Mouse (Mus musculus) limb, embryonic 15.5 days (tissue): ENCODE results near the gene Tfdp2. TPM values are rescaled to one million over a fixed set of nuclear protein-coding genes. Genes with fewer than 3 reads are reported as not detected.
A peak's percentile ranks its signal among the peaks of the same experiment; 100 is the strongest.
"Not testable (repeated sequence)": the region's sequence is repeated elsewhere in the genome, so short reads cannot be mapped to it uniquely, and the experiment has no call there.

Source experiments
- ATAC-seq: fragments of 200-750 bp; cut with Nextera tagmentation; 2 replicates; pipeline ENCODE4 v1.8.0; 2017; ENCODE audit warnings: low read depth, moderate TSS enrichment; ENCODE audit not compliant: insufficient number of reproducible peaks, low FRiP score, low TSS enrichment
- H3K27ac ChIP-seq: fragments of 300-500 bp; sonication (generic); 2 replicates; pipeline ENCODE4 v1.5.1; 2015; ENCODE audit warnings: moderate library complexity, mild to moderate bottlenecking, inconsistent platforms
- H3K27me3 ChIP-seq: fragments of 300-500 bp; sonication (generic); 2 replicates; pipeline ENCODE4 v1.6.1; 2015; ENCODE audit warnings: inconsistent platforms
- H3K36me3 ChIP-seq: fragments of 300-500 bp; sonication (generic); 2 replicates; pipeline ENCODE4 v1.6.1; 2015; ENCODE audit warnings: inconsistent platforms
- H3K4me1 ChIP-seq: fragments of 300-500 bp; sonication (generic); 2 replicates; pipeline ENCODE4 v1.6.1; 2015; ENCODE audit warnings: inconsistent platforms
- H3K4me2 ChIP-seq: fragments of 300-500 bp; sonication (generic); 2 replicates; pipeline ENCODE4 v1.6.1; 2015; ENCODE audit warnings: mild to moderate bottlenecking, inconsistent platforms
- H3K4me3 ChIP-seq: fragments of 300-500 bp; sonication (generic); 2 replicates; pipeline ENCODE4 v1.5.1; 2015; ENCODE audit warnings: mild to moderate bottlenecking, inconsistent platforms
- H3K9ac ChIP-seq: fragments of 300-500 bp; sonication (generic); 2 replicates; pipeline ENCODE4 v1.6.1; 2015; ENCODE audit warnings: inconsistent platforms
- H3K9me3 ChIP-seq: fragments of 300-500 bp; sonication (generic); 2 replicates; pipeline ENCODE4 v1.6.1; 2016; ENCODE audit warnings: inconsistent platforms
- WGBS: fragments of 180-500 bp; shearing (Covaris S2); methylation state at CpG from one replicate; pipeline ENCODE4 v1.1.7; 2015; 5-methylcytosine and 5-hydroxymethylcytosine counted together
- polyA plus RNA-seq: library from polyadenylated mRNA; unstranded; fragments of >200 nt; fragmentation: Nextera tagmentation; extraction: Ambion mirVana; gene quantifications from 2 replicates; pipeline ENCODE4 v1.2.1, GENCODE M21; 2015

Tfdp2 gene
- 30.0 and 30.8 TPM in 2 replicates for polyA plus RNA-seq

- Histone ChIP-seq H3K9me3 (no peaks in the 10 kb centered on the region), H3K4me3 (peak within 1 kb of the TSS; percentile 87), H3K9ac (peak within 1 kb of the TSS; percentile 79), H3K4me1 (peaks cover 18% of the 10 kb centered on the region), H3K36me3 (no peaks in the 10 kb centered on the region), H3K27me3 (no peaks in the 10 kb centered on the region), H3K27ac (peak within 1 kb of the TSS; percentile 82), H3K4me2 (peak within 1 kb of the TSS; percentile 91)
- WGBS = under 1% methylated on average over 77 of the region's 81 CpGs
- peak; percentile 96 for ATAC-seq
Measured at GRCm38 (mm10) chr9:96195885-96196622, at the start of gene Tfdp2. Tfdp2 (plus strand) TSS chr9:96196275.

- H3K4me1 ChIP-seq = no peaks in the 10 kb centered on the region
- H3K27ac ChIP-seq = no peak overlapping the region
- ATAC-seq = no peak
- WGBS = 90% methylated on average over 7 of the region's 7 CpGs
- H3K9me3 ChIP-seq = no peaks in the 10 kb centered on the region
- H3K36me3 ChIP-seq = peaks cover 24% of the 10 kb centered on the region
- H3K4me3 ChIP-seq = no peak overlapping the region
- no peak overlapping the region for H3K9ac ChIP-seq
- no peaks in the 10 kb centered on the region for H3K27me3 ChIP-seq
- no peak overlapping the region for H3K4me2 ChIP-seq
Measured at GRCm38 (mm10) chr9:96152801-96153200, 43.3 kb upstream of the Tfdp2 start.

DNA sequence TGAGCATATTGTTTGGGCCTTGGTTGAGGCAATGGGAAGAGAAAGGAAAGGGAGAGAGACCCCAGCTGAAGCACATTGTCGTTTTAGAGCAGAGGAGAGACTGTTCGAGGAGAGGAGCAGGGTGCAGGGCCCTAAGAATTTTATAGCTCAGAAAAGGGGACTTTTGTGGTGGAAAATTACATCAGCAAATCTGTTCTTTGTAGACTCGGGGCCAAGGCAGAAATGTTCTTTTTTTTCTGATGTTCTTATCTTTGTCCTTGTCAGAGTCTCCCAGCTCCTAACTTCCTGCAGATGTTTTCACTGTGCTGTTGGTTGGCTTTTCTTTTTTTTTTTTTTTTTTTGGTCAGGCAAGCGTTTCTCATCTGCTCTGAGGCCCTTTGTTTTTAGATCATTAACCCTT lies 37.6 kb upstream of the Tfdp2 start:
- H3K4me1 ChIP-seq = no peaks in the 10 kb centered on the region
- H3K9me3 ChIP-seq = no peaks in the 10 kb centered on the region
- H3K27ac ChIP-seq = no peak overlapping the region
- H3K4me2 ChIP-seq = no peak overlapping the region
- H3K27me3 ChIP-seq = no peaks in the 10 kb centered on the region
- H3K36me3 ChIP-seq = peaks cover 15% of the 10 kb centered on the region
- 24% methylated on average over 4 of the region's 4 CpGs for WGBS
- no peak overlapping the region for H3K4me3 ChIP-seq
- no peak for ATAC-seq
- H3K9ac ChIP-seq = no peak overlapping the region

- H3K36me3 ChIP-seq = peaks cover 10% of the 10 kb centered on the region
- no peak overlapping the region for H3K9ac ChIP-seq
- H3K4me3 ChIP-seq = no peak overlapping the region
- H3K27me3 ChIP-seq = no peaks in the 10 kb centered on the region
- no peaks in the 10 kb centered on the region for H3K4me1 ChIP-seq
- no peaks in the 10 kb centered on the region for H3K9me3 ChIP-seq
- H3K27ac ChIP-seq = no peak overlapping the region
- no peak for ATAC-seq
- 62% methylated on average over 3 of the region's 3 CpGs for WGBS
- H3K4me2 ChIP-seq = no peak overlapping the region
Measured at GRCm38 (mm10) chr9:96159047-96159446, 37.0 kb upstream of the Tfdp2 start.

DNA sequence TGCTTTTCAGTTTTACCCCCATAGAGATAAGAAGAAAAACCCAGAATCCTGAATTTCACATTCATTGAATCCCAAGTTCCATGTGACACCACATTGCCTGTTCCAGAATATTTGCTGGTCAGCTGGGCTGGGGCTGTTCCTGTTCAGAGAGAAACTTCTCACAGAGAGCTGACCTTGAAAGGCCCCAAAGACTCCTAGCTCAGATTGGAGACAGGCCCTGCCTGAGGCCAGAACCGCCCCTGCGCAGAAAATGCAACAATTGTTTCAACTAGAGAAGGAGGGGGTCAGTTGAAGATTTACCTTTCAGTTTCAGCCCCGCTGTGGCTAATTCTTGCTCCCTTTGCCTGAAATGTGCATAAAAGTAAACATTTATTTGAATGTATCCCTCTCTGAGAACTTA lies 35.3 kb upstream of the Tfdp2 start:
- no peak for ATAC-seq
- Histone ChIP-seq H3K27ac (no peak overlapping the region), H3K4me3 (no peak overlapping the region), H3K9ac (no peak overlapping the region), H3K36me3 (peaks cover 6% of the 10 kb centered on the region), H3K27me3 (no peaks in the 10 kb centered on the region), H3K9me3 (no peaks in the 10 kb centered on the region), H3K4me2 (no peak overlapping the region), H3K4me1 (no peaks in the 10 kb centered on the region)
- 75% methylated on average over 3 of the region's 3 CpGs for WGBS

DNA sequence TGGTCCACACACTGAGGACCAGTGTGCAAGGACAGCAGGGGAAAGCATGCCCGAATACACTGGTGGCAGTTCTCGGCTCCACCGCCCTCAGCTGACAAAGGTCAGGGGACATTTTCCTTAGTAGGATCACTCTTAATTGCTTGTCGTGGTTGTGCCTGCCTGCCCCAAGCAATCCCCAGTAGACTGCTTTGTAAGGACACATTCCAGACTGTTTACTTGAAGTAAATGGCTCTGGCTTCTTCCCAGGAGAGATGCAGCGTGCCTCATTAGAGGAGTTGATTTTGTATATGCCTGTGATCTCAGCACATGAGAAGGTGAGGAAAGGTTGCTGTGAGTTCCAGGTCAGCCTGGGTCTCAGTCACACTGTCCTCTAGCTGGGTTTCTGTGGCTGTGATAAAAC lies 33.7 kb upstream of the Tfdp2 start:
- Histone ChIP-seq H3K4me3 (no peak overlapping the region), H3K9ac (no peak overlapping the region), H3K27ac (no peak overlapping the region), H3K36me3 (peaks cover 6% of the 10 kb centered on the region), H3K4me2 (no peak overlapping the region), H3K9me3 (no peaks in the 10 kb centered on the region), H3K4me1 (no peaks in the 10 kb centered on the region), H3K27me3 (no peaks in the 10 kb centered on the region)
- no peak for ATAC-seq
- WGBS = 61% methylated on average over 5 of the region's 5 CpGs

GRCm38 (mm10) chr9:96163443-96163842 lies 32.6 kb upstream of the Tfdp2 start:
- H3K4me1 ChIP-seq = no peaks in the 10 kb centered on the region
- no peak overlapping the region for H3K27ac ChIP-seq
- H3K9me3 ChIP-seq = no peaks in the 10 kb centered on the region
- no peak overlapping the region for H3K4me2 ChIP-seq
- H3K27me3 ChIP-seq = no peaks in the 10 kb centered on the region
- WGBS = 95% methylated on average over 7 of the region's 7 CpGs
- H3K9ac ChIP-seq = no peak overlapping the region
- no peak overlapping the region for H3K4me3 ChIP-seq
- peaks cover 6% of the 10 kb centered on the region for H3K36me3 ChIP-seq
- no peak for ATAC-seq

- not testable (repeated sequence) for H3K36me3 ChIP-seq, H3K9me3 ChIP-seq, H3K4me3 ChIP-seq, H3K27me3 ChIP-seq, H3K27ac ChIP-seq, H3K9ac ChIP-seq, H3K4me2 ChIP-seq, ATAC-seq, H3K4me1 ChIP-seq
- 98% methylated on average over 15 of the region's 15 CpGs for WGBS
Measured at GRCm38 (mm10) chr9:96163983-96164382, 32.1 kb upstream of the Tfdp2 start.

GRCm38 (mm10) chr9:96167168-96167585 lies 28.9 kb upstream of the Tfdp2 start:
- no peak overlapping the region for H3K4me3 ChIP-seq
- H3K27me3 ChIP-seq = no peaks in the 10 kb centered on the region
- H3K27ac ChIP-seq = no peak overlapping the region
- no peaks in the 10 kb centered on the region for H3K9me3 ChIP-seq
- WGBS = 39% methylated on average over 5 of the region's 5 CpGs
- H3K36me3 ChIP-seq = peaks cover 10% of the 10 kb centered on the region
- no peak for ATAC-seq
- no peak overlapping the region for H3K4me2 ChIP-seq
- no peak overlapping the region for H3K9ac ChIP-seq
- no peaks in the 10 kb centered on the region for H3K4me1 ChIP-seq

GRCm38 (mm10) chr9:96170600-96170999 lies 25.5 kb upstream of the Tfdp2 start:
- Histone ChIP-seq H3K27me3 (no peaks in the 10 kb centered on the region), H3K9ac (no peak overlapping the region), H3K4me1 (no peaks in the 10 kb centered on the region), H3K36me3 (0 out of 2 replicates have a peak, but pooled peaks cover 4% of the 10 kb centered on the region), H3K4me3 (no peak overlapping the region), H3K4me2 (no peak overlapping the region), H3K9me3 (no peaks in the 10 kb centered on the region), H3K27ac (no peak overlapping the region)
- 48% methylated on average over 3 of the region's 3 CpGs for WGBS
- ATAC-seq = no peak

DNA sequence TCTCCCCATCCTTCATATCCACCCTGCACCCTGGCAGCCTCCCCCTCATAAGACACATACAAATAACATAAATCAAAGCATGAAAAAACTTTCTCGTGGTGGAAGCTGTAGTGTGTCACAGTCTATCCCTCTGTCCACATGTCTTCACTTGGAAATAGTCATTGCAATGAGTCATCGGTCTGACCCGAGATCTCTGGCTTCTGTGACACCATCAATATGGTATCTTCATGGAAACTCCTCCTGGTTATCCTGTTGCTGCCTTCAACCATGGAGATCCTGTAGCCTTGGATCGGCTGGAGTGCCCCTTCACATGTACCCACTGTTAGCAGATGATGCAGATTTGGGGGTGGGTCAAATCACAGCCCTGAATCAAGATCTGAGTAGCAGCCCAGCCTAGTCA lies 11.2 kb upstream of the Tfdp2 start:
- no peak overlapping the region for H3K27ac ChIP-seq
- H3K9ac ChIP-seq = no peak overlapping the region
- no peak overlapping the region for H3K4me3 ChIP-seq
- H3K9me3 ChIP-seq = no peaks in the 10 kb centered on the region
- H3K27me3 ChIP-seq = no peaks in the 10 kb centered on the region
- no peaks in the 10 kb centered on the region for H3K4me1 ChIP-seq
- 82% methylated on average over 4 of the region's 4 CpGs for whole genome bisulfite sequencing
- no peak for ATAC-seq
- no peak overlapping the region for H3K4me2 ChIP-seq
- H3K36me3 ChIP-seq = 0 out of 2 replicates have a peak, but pooled peaks cover 2% of the 10 kb centered on the region

DNA sequence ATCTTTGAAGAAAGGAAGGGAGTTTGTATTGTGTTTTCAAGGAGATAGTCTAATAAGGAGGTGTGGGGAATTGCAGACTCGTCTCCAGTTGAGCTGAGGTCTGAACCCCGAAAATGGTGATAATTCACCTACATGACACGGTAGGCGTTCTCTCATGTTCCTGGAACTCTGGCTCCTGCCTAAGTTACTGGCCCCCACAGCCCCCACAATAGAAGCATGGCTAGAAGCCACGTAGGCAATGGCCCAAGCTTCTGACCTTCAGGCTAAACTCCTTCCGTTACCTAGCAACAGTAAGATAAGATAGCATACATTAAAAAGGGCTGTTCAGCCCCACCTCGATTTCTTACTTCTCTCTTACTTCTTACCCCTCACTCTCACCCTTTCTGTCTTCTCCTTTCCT lies 9.4 kb upstream of the Tfdp2 start:
- Histone ChIP-seq H3K4me2 (no peak overlapping the region), H3K9me3 (no peaks in the 10 kb centered on the region), H3K4me3 (no peak overlapping the region), H3K4me1 (no peaks in the 10 kb centered on the region), H3K36me3 (0 out of 2 replicates have a peak, but pooled peaks cover 2% of the 10 kb centered on the region), H3K27me3 (no peaks in the 10 kb centered on the region), H3K9ac (no peak overlapping the region), H3K27ac (no peak overlapping the region)
- no peak for ATAC-seq
- 74% methylated on average over 7 of the region's 7 CpGs for WGBS
